Mouse (Mus musculus): ENCODE data around the gene Lyst.

Gene Lyst

GRCm38 (mm10) chr13:13573572-13574257, 16.5 kb upstream of the Lyst start:
- in situ Hi-C loops (cut with MboI, MseI): loop anchor here (5.0 kb wide), 1 partner anchor 41 kb away; no protein-coding TSS in a partner anchor

GRCm38 (mm10) chr13:13574258-13574870, 15.8 kb upstream of the Lyst start:
- in situ Hi-C loops (cut with MboI, MseI): loop anchor here (5.0 kb wide), 1 partner anchor 42 kb away; no protein-coding TSS in a partner anchor

- in situ Hi-C loops (cut with MboI, MseI): no loop called here
Observed at GRCm38 (mm10) chr13:13575106-13575505, 15.1 kb upstream of the Lyst start.

GRCm38 (mm10) chr13:13576469-13577205, 13.6 kb upstream of the Lyst start:
- in situ Hi-C loops (cut with MboI, MseI): no loop called here

GRCm38 (mm10) chr13:13581988-13582387, 8.2 kb upstream of the Lyst start:
- in situ Hi-C loops (cut with MboI, MseI): no loop called here

- in situ Hi-C loops (cut with MboI, MseI): no loop called here
Observed at GRCm38 (mm10) chr13:13583473-13583872, 6.7 kb upstream of the Lyst start.

GRCm38 (mm10) chr13:13587653-13588184, 2.5 kb upstream of the Lyst start:
- in situ Hi-C loops (cut with MboI, MseI): loop anchor here (5.0 kb wide), 1 partner anchor 70 kb away; no protein-coding TSS in a partner anchor

- in situ Hi-C loops (cut with MboI, MseI): loop anchor here (5.0 kb wide), 1 partner anchor 71 kb away; no protein-coding TSS in a partner anchor
Observed at GRCm38 (mm10) chr13:13588518-13588917, 1.7 kb upstream of the Lyst start.

GRCm38 (mm10) chr13:13589032-13589431, 1.2 kb upstream of the Lyst start:
- in situ Hi-C loops (cut with MboI, MseI): loop anchor here (5.0 kb wide), 1 partner anchor 72 kb away; no protein-coding TSS in a partner anchor

GRCm38 (mm10) chr13:13591892-13592291, 1.7 kb downstream of the Lyst start:
- in situ Hi-C loops (cut with MboI, MseI): no loop called here

- in situ Hi-C loops (cut with MboI, MseI): no loop called here
Observed at GRCm38 (mm10) chr13:13596424-13597044, 6.3 kb downstream of the Lyst start.

GRCm38 (mm10) chr13:13597896-13598295, 7.7 kb downstream of the Lyst start:
- in situ Hi-C loops (cut with MboI, MseI): no loop called here

- in situ Hi-C loops (cut with MboI, MseI): no loop called here
Observed at GRCm38 (mm10) chr13:13601407-13601806, 11.2 kb downstream of the Lyst start.

- in situ Hi-C loops (cut with MboI, MseI): no loop called here
Observed at GRCm38 (mm10) chr13:13606149-13606548, 16.0 kb downstream of the Lyst start.

GRCm38 (mm10) chr13:13608311-13608710, 18.1 kb downstream of the Lyst start:
- in situ Hi-C loops (cut with MboI, MseI): no loop called here

GRCm38 (mm10) chr13:13609655-13610054, 19.5 kb downstream of the Lyst start:
- in situ Hi-C loops (cut with MboI, MseI): loop anchor here (5.0 kb wide), 1 partner anchor 92 kb away; no protein-coding TSS in a partner anchor

GRCm38 (mm10) chr13:13612882-13613281, 22.7 kb downstream of the Lyst start:
- in situ Hi-C loops (cut with MboI, MseI): loop anchor here (5.0 kb wide), 1 partner anchor 96 kb away; no protein-coding TSS in a partner anchor

- in situ Hi-C loops (cut with MboI, MseI): loop anchor here (5.0 kb wide), 1 partner anchor 97 kb away; no protein-coding TSS in a partner anchor
Observed at GRCm38 (mm10) chr13:13614235-13614634, 24.0 kb downstream of the Lyst start.

- in situ Hi-C loops (cut with MboI, MseI): no loop called here
Observed at GRCm38 (mm10) chr13:13621456-13621855, 31.3 kb downstream of the Lyst start.

GRCm38 (mm10) chr13:13622565-13622964, 32.4 kb downstream of the Lyst start:
- in situ Hi-C loops (cut with MboI, MseI): no loop called here

- in situ Hi-C loops (cut with MboI, MseI): no loop called here
Observed at GRCm38 (mm10) chr13:13633746-13634145, 43.5 kb downstream of the Lyst start.
